Mouse (Mus musculus) heart, adult 2 months (tissue): ENCODE measurements around the gene Vegfd.

ENCODE experiments used
- CTCF ChIP-seq: fragments of 200-600 bp; IDR thresholded peaks from 2 replicates; pipeline ENCODE4 v1.8.1; 2022; ENCODE audit warnings: antibody characterized with exemption, mild to moderate bottlenecking, moderate library complexity
- EP300 ChIP-seq: fragments of 200-500 bp; IDR thresholded peaks from 2 replicates; pipeline ENCODE4 v1.6.1; 2011; ENCODE audit warnings: low read depth, low read length, control low read depth; ENCODE audit not compliant: insufficient read depth

GRCm38 (mm10) chrX:164419471-164419939, 46.3 kb downstream of the Vegfd start, which contains the start of gene Piga:
- TF ChIP-seq CTCF (no peak), EP300 (no peak)
